Mouse (Mus musculus): ENCODE results near the gene Wdr82.

DNA sequence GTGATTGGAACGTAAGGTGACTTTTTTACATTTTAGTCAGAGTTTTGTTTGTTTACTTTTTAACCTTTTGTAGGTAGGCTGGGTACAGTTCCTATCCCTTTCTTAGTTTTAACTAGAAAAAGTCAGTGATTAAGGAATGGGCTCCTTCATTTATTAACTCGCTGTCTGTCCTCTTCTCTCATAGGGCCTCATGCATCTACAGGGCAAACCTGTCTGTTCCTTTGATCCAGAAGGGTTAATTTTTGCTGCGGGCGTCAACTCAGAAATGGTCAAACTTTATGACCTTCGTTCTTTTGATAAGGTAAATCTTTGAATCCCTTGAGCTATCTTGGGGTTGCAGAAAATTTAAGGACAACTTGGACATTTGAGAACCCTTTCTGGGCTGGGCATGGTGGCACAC lies 13.3 kb downstream of the Wdr82 start:
- no peak for TF ChIP-seq CTCF (IDR thresholded peaks at IDR 0.05; ENCODE audit: control insufficient read depth, insufficient read depth, insufficient read length)
- no peak for TF ChIP-seq CEBPB (IDR thresholded peaks at IDR 0.05; ENCODE audit: low read depth)
- no peak for TF ChIP-seq MYOG (IDR thresholded peaks at IDR 0.05; ENCODE audit: control insufficient read depth, extremely low read depth, insufficient read length)
- TF ChIP-seq MYOD1 (IDR thresholded peaks at IDR 0.05; ENCODE audit: control insufficient read depth, insufficient read length, low read depth) = no peak
